Mouse (Mus musculus): ENCODE data around the gene Rgs4.

Gene Rgs4

GRCm38 (mm10) chr1:169747473-169747872 is at the start of gene Rgs4:
Gene Rgs4, minus strand, starts transcription at chr1:169747642.
- no peak for DNase-seq (ENCODE audit: low read depth in 1 of 2, low spot score in 2 of 2)

GRCm38 (mm10) chr1:169792437-169792836 is 45.0 kb upstream of the Rgs4 start:
- DNase-seq (ENCODE audit: low read depth in 1 of 2, low spot score in 2 of 2) = no peak

GRCm38 (mm10) chr1:169785981-169786380 is 38.5 kb upstream of the Rgs4 start:
- no peak for DNase-seq (ENCODE audit: low read depth in 1 of 2, low spot score in 2 of 2)

GRCm38 (mm10) chr1:169776566-169776965 is 29.1 kb upstream of the Rgs4 start:
- DNase-seq (ENCODE audit: low read depth in 1 of 2, low spot score in 2 of 2) = no peak

- no peak for DNase-seq (ENCODE audit: low read depth in 1 of 2, low spot score in 2 of 2)
These were observed 17.1 kb upstream of the Rgs4 start for GRCm38 (mm10) chr1:169764619-169764955.

- no peak for DNase-seq (ENCODE audit: low read depth in 1 of 2, low spot score in 2 of 2)
These were observed 16.6 kb upstream of the Rgs4 start for GRCm38 (mm10) chr1:169763858-169764618.

- DNase-seq (ENCODE audit: low read depth in 1 of 2, low spot score in 2 of 2) = no peak
These were observed 15.1 kb upstream of the Rgs4 start for GRCm38 (mm10) chr1:169762524-169762923.

- DNase-seq (ENCODE audit: low read depth in 1 of 2, low spot score in 2 of 2) = no peak
These were observed 9.1 kb upstream of the Rgs4 start for GRCm38 (mm10) chr1:169756532-169756931.

- DNase-seq (ENCODE audit: low read depth in 1 of 2, low spot score in 2 of 2) = no peak
These were observed 5.0 kb upstream of the Rgs4 start for GRCm38 (mm10) chr1:169752395-169752794.

- DNase-seq (ENCODE audit: low read depth in 1 of 2, low spot score in 2 of 2) = no peak
These were observed 997 bp upstream of the Rgs4 start for GRCm38 (mm10) chr1:169748439-169748838.

- no peak for DNase-seq (ENCODE audit: low read depth in 1 of 2, low spot score in 2 of 2)
These were observed 460 bp upstream of the Rgs4 start for GRCm38 (mm10) chr1:169747902-169748301.

- DNase-seq (ENCODE audit: low read depth in 1 of 2, low spot score in 2 of 2) = no peak
These were observed 6.3 kb downstream of the Rgs4 start for GRCm38 (mm10) chr1:169741147-169741546.

- DNase-seq (ENCODE audit: low read depth in 1 of 2, low spot score in 2 of 2) = no peak
These were observed 10.2 kb downstream of the Rgs4 start for GRCm38 (mm10) chr1:169737231-169737630.

- no peak for DNase-seq (ENCODE audit: low read depth in 1 of 2, low spot score in 2 of 2)
These were observed 11.3 kb downstream of the Rgs4 start for GRCm38 (mm10) chr1:169736139-169736538.

- no peak for DNase-seq (ENCODE audit: low read depth in 1 of 2, low spot score in 2 of 2)
These were observed 16.8 kb downstream of the Rgs4 start for GRCm38 (mm10) chr1:169730599-169731100.

GRCm38 (mm10) chr1:169726319-169726718 is 21.1 kb downstream of the Rgs4 start:
- DNase-seq (ENCODE audit: low read depth in 1 of 2, low spot score in 2 of 2) = no peak

GRCm38 (mm10) chr1:169721836-169722235 is 25.6 kb downstream of the Rgs4 start:
- DNase-seq (ENCODE audit: low read depth in 1 of 2, low spot score in 2 of 2) = no peak

- DNase-seq (ENCODE audit: low read depth in 1 of 2, low spot score in 2 of 2) = no peak
These were observed 42.9 kb downstream of the Rgs4 start for GRCm38 (mm10) chr1:169704395-169705087.

GRCm38 (mm10) chr1:169699184-169699583 is 48.3 kb downstream of the Rgs4 start:
- DNase-seq (ENCODE audit: low read depth in 1 of 2, low spot score in 2 of 2) = no peak

- no peak for DNase-seq (ENCODE audit: low read depth in 1 of 2, low spot score in 2 of 2)
These were observed 50.2 kb downstream of the Rgs4 start for GRCm38 (mm10) chr1:169697236-169697635.

GRCm38 (mm10) chr1:169695356-169695755 is 52.1 kb downstream of the Rgs4 start:
- no peak for DNase-seq (ENCODE audit: low read depth in 1 of 2, low spot score in 2 of 2)

GRCm38 (mm10) chr1:169693537-169693936 is 53.9 kb downstream of the Rgs4 start:
- no peak for DNase-seq (ENCODE audit: low read depth in 1 of 2, low spot score in 2 of 2)

Data from monocyte, adult 2 months (primary cell).